Mouse (Mus musculus) G1E (cell line): ENCODE data around the gene Ptpn4.

ENCODE experiments used
- CTCF ChIP-seq: IDR thresholded peaks from 2 replicates; pipeline ENCODE4 v1.5.1; 2012; ENCODE audit warnings: low read depth, low read length, inconsistent platforms, mixed read lengths
- GATA1 ChIP-seq: IDR thresholded peaks from 2 replicates; pipeline ENCODE4 v1.6.1; 2012; ENCODE audit warnings: borderline replicate concordance, low read length, inconsistent platforms, mixed read lengths
- GATA2 ChIP-seq: IDR thresholded peaks from 2 replicates; pipeline ENCODE4 v1.6.1; 2012; ENCODE audit warnings: low read depth, low read length, inconsistent platforms, borderline replicate concordance
- TAL1 ChIP-seq: conservative IDR thresholded peaks from 2 replicates; pipeline ENCODE4 v1.6.1; 2012; ENCODE audit warnings: low read depth, low read length, inconsistent platforms, mixed read lengths

GRCm38 (mm10) chr1:119654307-119654706, 183.1 kb downstream of the Ptpn4 start:
- TF ChIP-seq CTCF (no peak), GATA1 (no peak), TAL1 (no peak), GATA2 (no peak)
